Mouse (Mus musculus) G1E (cell line): ENCODE data around the gene Tubg1.

Source experiments
- CTCF ChIP-seq: IDR thresholded peaks from 2 replicates; pipeline ENCODE4 v1.5.1; 2012; ENCODE audit warnings: low read depth, low read length, inconsistent platforms, mixed read lengths
- GATA1 ChIP-seq: IDR thresholded peaks from 2 replicates; pipeline ENCODE4 v1.6.1; 2012; ENCODE audit warnings: borderline replicate concordance, low read length, inconsistent platforms, mixed read lengths
- POLR2AphosphoS5 ChIP-seq: IDR thresholded peaks from 2 replicates; pipeline ENCODE4 v1.6.1; 2012; ENCODE audit warnings: low read depth, low read length, inconsistent platforms; ENCODE audit not compliant: insufficient replicate concordance

GRCm38 (mm10) chr11:101167963-101168300 lies 48.2 kb downstream of the Tubg1 start:
- TF ChIP-seq POLR2AphosphoS5 (no peak), CTCF (no peak), GATA1 (no peak)
